Mouse (Mus musculus) WW6 (cell line): ENCODE results near the gene Ifnlr1.

Source experiments
- DNase-seq: peaks from one replicate; pipeline ENCODE4 v3.0.0-alpha.2; 2013; ENCODE audit warnings: low read depth, low spot score

Ifnlr1 gene

DNA sequence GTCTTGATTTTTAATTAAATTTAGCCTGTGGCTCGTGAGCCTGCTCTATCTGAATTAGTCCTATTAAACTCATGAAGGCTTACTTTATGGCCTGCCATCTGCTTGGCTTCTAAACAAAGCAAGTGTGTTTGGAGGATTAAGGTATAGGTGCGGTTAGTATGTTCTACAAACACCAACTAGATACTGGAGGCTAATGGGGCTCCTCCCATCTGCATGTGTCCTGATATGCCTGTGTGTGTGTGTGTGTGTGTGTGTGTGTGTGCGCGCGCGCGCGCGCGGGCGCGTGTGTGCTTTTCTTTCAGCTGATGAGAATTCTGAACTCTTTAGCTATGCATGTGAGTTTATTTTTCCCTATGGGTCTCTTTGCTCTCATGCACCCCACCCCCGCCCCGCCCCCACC is 53.6 kb downstream of the Ifnlr1 start:
- no peak for DNase-seq

DNA sequence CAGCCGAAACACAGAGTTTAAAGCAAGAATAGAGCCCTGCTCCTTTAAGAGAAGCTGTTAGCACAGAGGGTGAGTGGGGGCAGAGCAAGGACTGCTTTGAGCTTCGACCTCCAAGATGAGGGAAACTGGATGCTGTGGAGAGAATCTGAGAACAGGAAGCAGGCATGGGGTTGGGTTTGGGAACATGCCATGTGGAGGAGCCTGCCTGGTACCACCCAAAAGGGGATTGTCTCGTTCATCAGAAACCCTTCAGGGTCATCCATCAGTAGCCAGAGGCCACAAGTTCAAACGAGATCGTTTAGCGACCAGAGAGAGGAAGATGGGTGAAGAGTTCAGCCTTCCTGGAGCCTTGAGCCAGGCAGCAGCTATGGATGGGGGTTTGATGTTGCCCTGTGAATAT is 57.4 kb downstream of the Ifnlr1 start:
- DNase-seq = no peak

DNA sequence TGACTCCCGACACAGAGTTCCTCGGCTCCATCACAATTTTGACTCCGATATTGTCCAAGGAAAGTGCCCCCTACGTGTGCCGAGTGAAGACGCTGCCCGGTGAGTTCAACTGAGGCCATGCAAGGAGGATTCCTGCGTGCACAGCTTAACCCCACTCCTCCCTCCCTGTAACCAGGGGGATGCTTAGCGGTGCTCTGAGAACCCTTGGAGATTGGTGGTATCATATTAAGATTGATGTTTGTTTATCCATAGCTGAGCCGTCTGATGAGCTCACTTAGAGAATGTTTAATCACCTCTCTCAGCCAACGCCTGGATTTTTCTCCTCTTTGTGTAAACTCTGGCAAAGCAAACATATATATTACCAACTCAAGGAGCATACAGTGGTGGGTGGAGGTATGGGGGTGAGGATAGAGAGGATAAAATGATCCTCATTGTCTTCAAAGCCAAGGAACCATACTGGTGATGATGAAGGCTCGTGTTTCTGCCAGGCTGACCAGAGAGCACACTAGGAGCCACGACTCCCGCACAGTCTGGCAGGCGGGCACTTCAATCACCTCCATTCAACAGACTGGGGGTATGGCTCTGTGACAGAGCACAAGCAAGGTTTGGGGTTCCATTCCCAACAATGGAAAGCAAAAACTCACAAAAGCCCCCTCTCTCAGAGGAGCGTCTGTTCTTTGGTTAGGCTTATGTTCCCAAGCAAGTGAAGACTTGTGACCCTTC is 58.8 kb downstream of the Ifnlr1 start:
- no peak for DNase-seq

DNA sequence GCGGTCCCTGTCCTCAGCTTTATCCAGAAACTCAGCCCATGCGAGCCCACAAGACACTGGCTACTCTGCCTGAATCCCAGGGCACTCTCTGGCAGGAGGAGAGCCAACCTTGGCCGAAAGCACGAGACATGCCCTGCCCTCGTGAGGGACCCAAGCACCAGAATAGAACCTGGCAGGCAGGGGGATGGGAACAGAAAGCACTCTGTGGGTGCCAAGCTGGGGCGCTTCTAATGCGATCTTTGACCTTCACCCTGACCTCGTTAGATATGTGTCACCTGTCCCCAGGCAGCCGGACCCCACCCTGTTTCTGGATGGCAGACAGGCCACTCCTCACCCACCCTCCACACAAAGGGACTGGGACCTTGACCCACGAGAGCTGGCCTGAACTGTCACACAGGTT is 59.5 kb downstream of the Ifnlr1 start:
- DNase-seq = no peak

DNA sequence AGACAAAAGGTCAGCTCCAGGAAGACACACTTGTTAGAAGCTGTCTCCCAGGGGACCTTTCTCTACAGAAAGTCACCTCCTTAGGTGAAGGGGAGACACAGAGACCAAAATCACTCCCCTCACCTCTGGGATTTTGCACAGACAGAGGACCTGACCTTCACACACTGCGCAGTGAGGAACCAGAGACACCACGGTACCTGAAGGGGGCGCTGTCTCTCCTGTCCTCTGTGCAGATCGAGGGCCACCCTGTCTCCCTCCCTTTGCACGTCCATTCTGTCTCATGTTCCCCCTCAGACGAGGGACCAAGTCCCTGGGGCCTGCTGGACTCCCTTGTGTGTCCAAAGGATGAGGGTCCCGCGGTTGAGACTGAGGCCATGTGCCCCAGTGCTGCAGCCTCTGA is 64.8 kb downstream of the Ifnlr1 start:
- DNase-seq = no peak

- DNase-seq = no peak
Observed at GRCm38 (mm10) chr4:135752106-135752778, 66.2 kb downstream of the Ifnlr1 start.

- no peak for DNase-seq
Observed at GRCm38 (mm10) chr4:135752779-135753164, 66.7 kb downstream of the Ifnlr1 start.
